Mouse (Mus musculus) stomach, postnatal 0 days (tissue): ENCODE data around the gene Akr1b7.

Experiments
- CTCF ChIP-seq: IDR thresholded peaks from 2 replicates; pipeline ENCODE4 v1.5.1; 2016; ENCODE audit warnings: antibody characterized with exemption, low read depth, mild to moderate bottlenecking, moderate library complexity
- EP300 ChIP-seq: optimal IDR thresholded peaks from 2 replicates; pipeline ENCODE3; 2016; ENCODE audit warnings: antibody characterized with exemption

DNA sequence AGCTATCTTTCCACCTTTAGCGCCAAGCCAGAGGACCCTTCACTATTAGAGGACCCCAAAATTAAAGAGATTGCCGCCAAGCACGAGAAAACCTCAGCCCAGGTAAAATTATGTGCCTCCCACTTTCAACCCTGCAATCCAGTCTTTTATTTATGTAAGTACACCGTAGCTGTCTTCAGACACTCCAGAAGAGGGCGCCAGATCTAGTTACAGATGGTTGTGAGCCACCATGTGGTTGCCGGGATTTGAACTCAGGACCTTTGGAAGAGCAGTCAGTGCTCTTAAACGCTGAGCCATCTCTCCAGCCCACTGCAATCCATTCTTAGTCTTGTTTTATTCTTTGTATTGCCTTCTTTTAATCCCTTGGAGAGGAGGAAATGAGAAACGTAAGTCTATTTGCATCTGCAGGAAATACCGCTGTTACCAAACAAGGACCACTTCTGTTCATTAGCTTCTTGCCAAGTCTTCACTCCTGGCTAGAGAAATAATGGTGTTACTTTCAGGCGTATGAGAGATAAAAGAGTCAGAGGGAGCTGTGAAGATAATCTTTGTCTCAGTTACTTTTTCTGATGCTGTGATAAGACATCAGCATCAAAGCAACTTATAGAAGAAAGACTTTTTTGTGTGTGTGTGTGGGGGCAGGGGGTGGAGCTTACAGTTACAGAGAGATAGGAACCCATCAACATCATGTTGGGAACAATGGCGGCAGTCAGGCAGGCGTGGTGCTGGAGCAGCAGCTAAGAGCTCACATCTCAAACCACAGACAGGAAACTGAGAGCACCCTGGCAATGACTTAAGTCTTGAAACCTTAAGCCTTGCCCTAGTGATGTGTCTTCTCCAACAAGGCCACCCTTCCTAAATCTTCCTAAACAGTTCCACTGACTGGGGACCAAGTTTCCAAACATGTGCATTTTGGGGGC is 47.7 kb upstream of the Akr1b7 start:
- TF ChIP-seq CTCF = peak; percentile 31
- TF ChIP-seq EP300 = no peak
